In the genomic region with DNA sequence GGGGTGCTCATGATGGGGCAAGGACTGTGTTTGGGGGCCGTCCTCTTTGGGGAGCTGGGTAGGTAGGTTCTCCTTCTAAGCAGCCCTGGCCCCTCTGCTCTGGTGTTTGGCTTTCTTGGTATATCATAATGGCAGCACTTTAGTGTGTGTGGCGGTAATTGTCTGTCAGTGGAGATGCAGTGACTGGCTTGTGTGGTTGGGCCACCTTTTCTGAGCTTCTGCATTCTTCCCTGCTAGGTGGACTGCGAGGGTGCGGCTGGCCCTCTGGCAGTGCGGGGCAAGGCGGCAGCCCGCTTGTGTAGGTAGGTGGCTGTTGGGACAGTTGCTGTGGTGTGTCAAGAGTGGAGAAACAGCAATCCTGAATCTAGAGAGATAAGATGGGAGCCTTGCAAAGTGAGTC, we compare ENCODE assay signal across 10 mouse cellular contexts. TPM values are rescaled to one million over a fixed set of nuclear protein-coding genes. Genes with fewer than 3 reads are reported as not detected.
A peak's percentile ranks its signal among the peaks of the same experiment; 100 is the strongest.
DNase-seq lines count a peak whose midpoint lies in the region; ATAC-seq lines count a peak whose summit lies in the region.
"Had no signal": no experiment of that assay in that cellular context is flagged by ENCODE, and none has a peak within 500 bp of the region (broad histone marks: within the 10 kb centered on the region; RNA-seq: fewer than 3 reads in every experiment).

No protein-coding gene starts in this region.

- H3K9ac ChIP-seq in midbrain, embryonic 13.5 days (replicated peaks), result peak overlapping the region; percentile 98; the same call in 1 of the 2 replicates
- H3K9ac ChIP-seq in liver, embryonic 13.5 days, result peak overlapping the region; percentile 98

- H3K27ac ChIP-seq in midbrain, embryonic 13.5 days, result no peak overlapping the region
- no peak overlapping the region for H3K27ac ChIP-seq in midbrain, embryonic 10.5 days (replicated peaks)
- peak overlapping the region; percentile 93 for H3K27ac ChIP-seq in liver, embryonic 13.5 days

- peaks cover 33% of the 10 kb centered on the region for H3K36me3 ChIP-seq in erythroblast, embryonic 14.5 days (ENCODE audit: control insufficient read depth)
- H3K36me3 ChIP-seq in midbrain, embryonic 13.5 days, result peaks cover 4% of the 10 kb centered on the region; the same call in 1 of the 2 replicates
- peaks cover 8% of the 10 kb centered on the region for H3K36me3 ChIP-seq in midbrain, embryonic 10.5 days
- peaks cover 5% of the 10 kb centered on the region for H3K36me3 ChIP-seq in liver, embryonic 13.5 days

- peak overlapping the region; percentile 23 for H3K4me3 ChIP-seq in erythroblast, embryonic 14.5 days (replicated peaks)
- H3K4me3 ChIP-seq in midbrain, embryonic 13.5 days (replicated peaks), result peak overlapping the region; percentile 86
- H3K4me3 ChIP-seq in midbrain, embryonic 10.5 days, result no peak overlapping the region
- peak overlapping the region; percentile 95 for H3K4me3 ChIP-seq in liver, embryonic 13.5 days (replicated peaks)

- no peak for ATAC-seq in erythroblast, adult 5-6 weeks (replicated peaks; ENCODE audit: low FRiP score, poor library complexity, severe bottlenecking)
- ATAC-seq in midbrain, embryonic 13.5 days, result no peak
- no peak for ATAC-seq in liver, embryonic 13.5 days (ENCODE audit: low read depth)

- peaks cover 4% of the 10 kb centered on the region; the same call in 1 of the 2 replicates for H3K27me3 ChIP-seq in erythroblast, embryonic 14.5 days (ENCODE audit: control insufficient read depth)
- no peaks in the 10 kb centered on the region for H3K27me3 ChIP-seq in midbrain, embryonic 13.5 days
- H3K27me3 ChIP-seq in midbrain, embryonic 10.5 days (ENCODE audit: low read depth, poor library complexity, severe bottlenecking), result peaks cover 11% of the 10 kb centered on the region; the same call in 1 of the 2 replicates
- no peaks in the 10 kb centered on the region for H3K27me3 ChIP-seq in liver, embryonic 13.5 days

- no peak for DNase-seq in midbrain, embryonic 10.5 days (ENCODE audit: low spot score)
- DNase-seq in liver, embryonic 13.5 days, result no peak
- DNase-seq in testis, postnatal 10 days (ENCODE audit: low spot score), result no peak
- DNase-seq in layer of hippocampus, postnatal 10 days (ENCODE audit: low spot score in 2 of 2), result no peak
- no peak for DNase-seq in kidney, adult 11 months
- DNase-seq: gastrocnemius, postnatal 25 days; lung, postnatal 10 days had no signal

- WGBS in midbrain, embryonic 13.5 days, result 96% methylated on average over 7 of the region's 7 CpGs
- 96% methylated on average over 7 of the region's 7 CpGs for WGBS in midbrain, embryonic 10.5 days
- 69% methylated on average over 7 of the region's 7 CpGs for WGBS in liver, embryonic 13.5 days (ENCODE audit: insufficient replicate concordance)

- H3K9me3 ChIP-seq in erythroblast, embryonic 14.5 days (ENCODE audit: control insufficient read depth, low read length), result no peaks in the 10 kb centered on the region; the same call in 1 of the 2 replicates
- no peaks in the 10 kb centered on the region for H3K9me3 ChIP-seq in midbrain, embryonic 13.5 days
- H3K9me3 ChIP-seq in midbrain, embryonic 10.5 days (replicated peaks), result no peaks in the 10 kb centered on the region; the same call in 1 of the 2 replicates
- H3K9me3 ChIP-seq in liver, embryonic 13.5 days (replicated peaks), result peaks cover 4% of the 10 kb centered on the region; the same call in 1 of the 2 replicates

- peaks cover 96% of the 10 kb centered on the region for H3K4me1 ChIP-seq in erythroblast, embryonic 14.5 days (ENCODE audit: control insufficient read depth)
- H3K4me1 ChIP-seq in midbrain, embryonic 13.5 days (replicated peaks), result peaks cover 50% of the 10 kb centered on the region
- H3K4me1 ChIP-seq in midbrain, embryonic 10.5 days, result peaks cover 45% of the 10 kb centered on the region
- peaks cover 96% of the 10 kb centered on the region for H3K4me1 ChIP-seq in liver, embryonic 13.5 days (replicated peaks)

- H3K4me2 ChIP-seq in midbrain, embryonic 13.5 days (replicated peaks), result peak overlapping the region; percentile 83
- peak overlapping the region; percentile 98 for H3K4me2 ChIP-seq in liver, embryonic 13.5 days

RNA-seq across cellular contexts. Expression of a gene that starts 3.7 kb away (rescaled TPM):
- 1.5 and 2.3 TPM in 2 replicates for polyA plus RNA-seq in erythroblast, embryonic 14.5 days (2012)
- 3.3 and 7.3 TPM in 2 replicates for total RNA-seq in erythroblast, adult 5-6 weeks (2015; ENCODE audit: low replicate concordance)
- total RNA-seq in erythroblast, adult 5-6 weeks (2017; ENCODE audit: low replicate concordance), result 8.4 and 11.0 TPM in 2 replicates
- polyA plus RNA-seq in midbrain, embryonic 13.5 days (2015; fragmentation: Nextera tagmentation; extraction: Ambion mirVana), result 31.3 and 34.3 TPM in 2 replicates
- polyA plus RNA-seq in midbrain, embryonic 10.5 days (2016; fragmentation: Nextera tagmentation; extraction: Ambion mirVana), result 14.3 and 16.7 TPM in 2 replicates
- 6.8 and 7.0 TPM in 2 replicates for polyA plus RNA-seq in liver, embryonic 13.5 days (2015; fragmentation: Nextera tagmentation; extraction: Ambion mirVana)
- 10 to 100 TPM; 35.3 to 40.2 TPM for total RNA-seq in layer of hippocampus, postnatal 10 days (2021)

RNA-seq across cellular contexts. Expression of a gene that starts 27.6 kb away (rescaled TPM):
- 0.01 TPM in 1 of 2 replicates, not detected in the other for polyA plus RNA-seq in erythroblast, embryonic 14.5 days (2012)
- 0.38 and 1.5 TPM in 2 replicates for total RNA-seq in erythroblast, adult 5-6 weeks (2015; ENCODE audit: low replicate concordance)
- total RNA-seq in erythroblast, adult 5-6 weeks (2017; ENCODE audit: low replicate concordance), result 0.60 and 0.98 TPM in 2 replicates
- polyA plus RNA-seq in midbrain, embryonic 13.5 days (2015; fragmentation: Nextera tagmentation; extraction: Ambion mirVana), result 2.0 and 2.7 TPM in 2 replicates
- polyA plus RNA-seq in midbrain, embryonic 10.5 days (2016; fragmentation: Nextera tagmentation; extraction: Ambion mirVana), result 3.4 and 3.6 TPM in 2 replicates
- 0.06 and 0.20 TPM in 2 replicates for polyA plus RNA-seq in liver, embryonic 13.5 days (2015; fragmentation: Nextera tagmentation; extraction: Ambion mirVana)
- 1 to 10 TPM; 6.7 to 7.4 TPM for total RNA-seq in layer of hippocampus, postnatal 10 days (2021)
